In genomic region chr6:140750371-140751080, GRCm38 (mm10) we compare ENCODE assay signal across 25 mouse cellular contexts. TPM values are rescaled to one million over a fixed set of nuclear protein-coding genes. Genes with fewer than 3 reads are reported as not detected.
DNase-seq lines count a peak whose midpoint lies in the region; ATAC-seq lines count a peak whose summit lies in the region.
"Had no signal": no experiment of that assay in that cellular context is flagged by ENCODE, and none has a peak within 500 bp of the region (broad histone marks: within the 10 kb centered on the region; RNA-seq: fewer than 3 reads in every experiment).

No protein-coding gene starts in this region.

- no peaks in the 10 kb centered on the region; the same call in 1 of the 2 replicates for H3K9me3 ChIP-seq in kidney, embryonic 15.5 days (replicated peaks)
- peaks cover 2% of the 10 kb centered on the region; the same call in 1 of the 2 replicates for H3K9me3 ChIP-seq in hindbrain, embryonic 14.5 days (ENCODE audit: control insufficient read depth, low read length)

- no peak overlapping the region for H3K4me2 ChIP-seq in kidney, embryonic 15.5 days
- H3K4me2 ChIP-seq in hindbrain, embryonic 14.5 days (replicated peaks), result no peak overlapping the region
- H3K4me2 ChIP-seq: embryonic facial prominence, embryonic 12.5 days; heart, embryonic 11.5 days had no signal

- H3K27me3 ChIP-seq in kidney, embryonic 15.5 days, result no peaks in the 10 kb centered on the region
- no peaks in the 10 kb centered on the region for H3K27me3 ChIP-seq in hindbrain, embryonic 14.5 days (ENCODE audit: control insufficient read depth, insufficient read depth, low read length)
- H3K27me3 ChIP-seq: embryonic facial prominence, embryonic 12.5 days had no signal

- peak overlapping the region; percentile 38 for H3K27ac ChIP-seq in kidney, embryonic 15.5 days
- H3K27ac ChIP-seq in hindbrain, embryonic 14.5 days, result no peak overlapping the region
- H3K27ac ChIP-seq: embryonic facial prominence, embryonic 12.5 days; liver, embryonic 14.5 days had no signal

- 62% methylated on average over 8 of the region's 8 CpGs for WGBS in kidney, embryonic 15.5 days
- WGBS in hindbrain, embryonic 14.5 days, result 83% methylated on average over 8 of the region's 8 CpGs

- no peak for ATAC-seq in kidney, embryonic 15.5 days (replicated peaks; ENCODE audit: low FRiP score)
- ATAC-seq in hindbrain, embryonic 14.5 days (ENCODE audit: low FRiP score), result no peak

- no peak overlapping the region for H3K9ac ChIP-seq in kidney, embryonic 15.5 days
- no peak overlapping the region for H3K9ac ChIP-seq in hindbrain, embryonic 14.5 days
- H3K9ac ChIP-seq: embryonic facial prominence, embryonic 12.5 days; liver, embryonic 14.5 days had no signal

- DNase-seq in heart, adult 9 months (ENCODE audit: low spot score in 2 of 2), result peak; percentile 15 to 20
- DNase-seq in heart, postnatal 14 days, result no peak
- DNase-seq in 3134 (ENCODE audit: extremely low read depth, insufficient read length, low spot score) (peak; percentile 21), NIH3T3 (ENCODE audit: low read depth) (peak; percentile 87)
- DNase-seq in cerebellum, postnatal 25 days, result no peak
- no peak for DNase-seq in hindbrain, embryonic 14.5 days (ENCODE audit: low spot score)
- no peak for DNase-seq in urinary bladder, postnatal 14 days (ENCODE audit: low spot score)
- DNase-seq: adrenal gland, postnatal 10 days; cerebellum, adult 18-20 months; gastrocnemius, postnatal 10 days; lung, postnatal 14 days; right cerebral cortex, postnatal 25 days; thymus, postnatal 25 days had no signal

- H3K36me3 ChIP-seq in kidney, embryonic 15.5 days, result no peaks in the 10 kb centered on the region
- no peaks in the 10 kb centered on the region for H3K36me3 ChIP-seq in hindbrain, embryonic 14.5 days (replicated peaks; ENCODE audit: control insufficient read depth, insufficient read depth)
- H3K36me3 ChIP-seq: embryonic facial prominence, embryonic 12.5 days; G1E had no signal

- intact Hi-C loops in heart, postnatal 14 days (cut with DNase I), result no loop called here

- no peak overlapping the region for H3K4me3 ChIP-seq in kidney, embryonic 15.5 days (replicated peaks)
- H3K4me3 ChIP-seq in hindbrain, embryonic 14.5 days (replicated peaks; ENCODE audit: low read length), result no peak overlapping the region
- H3K4me3 ChIP-seq: embryonic facial prominence, embryonic 12.5 days had no signal

- H3K4me1 ChIP-seq in kidney, embryonic 15.5 days, result no peaks in the 10 kb centered on the region
- H3K4me1 ChIP-seq in hindbrain, embryonic 14.5 days (replicated peaks; ENCODE audit: control insufficient read depth, insufficient read depth, low read length), result no peaks in the 10 kb centered on the region
- H3K4me1 ChIP-seq: embryonic facial prominence, embryonic 12.5 days had no signal

RNA-seq across cellular contexts. Expression of gene Gm11077, which starts 21.4 kb away (rescaled TPM):
- total RNA-seq in heart, postnatal 14 days (2021), result not detected
- polyA plus RNA-seq in kidney, embryonic 15.5 days (2015; fragmentation: Nextera tagmentation; extraction: Ambion mirVana), result not detected in 2 replicates
- polyA plus RNA-seq in hindbrain, embryonic 14.5 days (2014; fragmentation: Nextera tagmentation; extraction: Ambion mirVana), result not detected in 2 replicates
- total RNA-seq: adrenal gland, postnatal 10 days; G1E; gastrocnemius, postnatal 10 days; layer of hippocampus, adult 8-10 months; left cerebral cortex, adult 8-10 months; megakaryocyte-erythroid progenitor cell, adult 5-6 weeks had no signal
- polyA plus RNA-seq: embryonic facial prominence, embryonic 12.5 days; G1E; heart, embryonic 11.5 days; hindbrain, embryonic 11.5 days; intestine, embryonic 14.5 days; limb, embryonic 11.5 days; liver, embryonic 14.5 days; neural tube, embryonic 14.5 days had no signal

Comparison
In these comparisons a context has a peak if more than half of its experiments do, and no peak if none do; other contexts are left out.
1. DNase-seq: peak in heart, adult 9 months (2 of 2), 3134 (single experiment) and NIH3T3 (single experiment); none in heart, postnatal 14 days (0 of 2), cerebellum, postnatal 25 days (0 of 2), hindbrain, embryonic 14.5 days (single experiment) and urinary bladder, postnatal 14 days (single experiment).